Mouse (Mus musculus) myocyte (in vitro differentiated cells): ENCODE results near the gene Slc15a4. TPM values are rescaled to one million over a fixed set of nuclear protein-coding genes. Genes with fewer than 3 reads are reported as not detected.

Experiments
- H3K27me3 ChIP-seq: one replicate; pipeline ENCODE4 v1.6.1; 2011; ENCODE audit not compliant: control insufficient read depth, insufficient read depth, insufficient read length
- H3K36me3 ChIP-seq: one replicate; pipeline ENCODE4 v1.6.1; 2011; ENCODE audit not compliant: control insufficient read depth, insufficient read depth
- H3K4me2 ChIP-seq: one replicate; pipeline ENCODE4 v1.6.1; 2011; ENCODE audit warnings: low read depth, control low read depth
- H3K4me3 ChIP-seq: one replicate; pipeline ENCODE4 v1.5.1; 2011; ENCODE audit warnings: mild to moderate bottlenecking, control low read depth, moderate library complexity
- H3K79me2 ChIP-seq: one replicate; pipeline ENCODE4 v1.6.1; 2011; ENCODE audit not compliant: control insufficient read depth, insufficient read depth
- H3ac ChIP-seq: one replicate; pipeline ENCODE4 v1.6.1; 2011; ENCODE audit not compliant: control insufficient read depth, insufficient read length
- CEBPB ChIP-seq: IDR thresholded peaks from 2 replicates; pipeline ENCODE4 v1.6.1; 2011; ENCODE audit warnings: mild to moderate bottlenecking, moderate library complexity; ENCODE audit not compliant: poor library complexity, insufficient read depth, severe bottlenecking
- E2F4 ChIP-seq: IDR thresholded peaks from one replicate; pipeline ENCODE4 v1.6.1; 2011; ENCODE audit warnings: mild to moderate bottlenecking, control low read depth, moderate library complexity; ENCODE audit not compliant: insufficient read depth
- MAX ChIP-seq: IDR thresholded peaks from one replicate; pipeline ENCODE4 v1.6.1; 2011; ENCODE audit warnings: low read depth, mild to moderate bottlenecking, control low read depth
- MYOD1 ChIP-seq, 3 experiments: IDR thresholded peaks; one replicate each; pipeline ENCODE4 v1.6.1; 2011; ENCODE audit warnings: control low read depth in 2 of 3, low read depth in 2 of 3, mild to moderate bottlenecking in 2 of 3, moderate library complexity in 1 of 3; ENCODE audit not compliant: insufficient read length in 2 of 3, control insufficient read depth in 1 of 3
- MYOG ChIP-seq, 3 experiments: IDR thresholded peaks; one replicate each; pipeline ENCODE4 v1.6.1; 2011; ENCODE audit warnings: control low read depth in 2 of 3, low read depth in 2 of 3, mild to moderate bottlenecking in 2 of 3; ENCODE audit not compliant: insufficient read length in 2 of 3, control insufficient read depth in 1 of 3, insufficient read depth in 1 of 3
- POLR2A ChIP-seq: IDR thresholded peaks from one replicate; pipeline ENCODE4 v1.6.1; 2011; ENCODE audit warnings: low read depth, mild to moderate bottlenecking, control low read depth, moderate library complexity; ENCODE audit not compliant: insufficient read length
- POLR2AphosphoS2 ChIP-seq: IDR thresholded peaks from one replicate; pipeline ENCODE4 v1.6.1; 2011; ENCODE audit warnings: low read depth, control low read depth; ENCODE audit not compliant: insufficient read length
- REST ChIP-seq: IDR thresholded peaks from one replicate; pipeline ENCODE4 v1.6.1; 2011; ENCODE audit warnings: mild to moderate bottlenecking, control low read depth, moderate library complexity; ENCODE audit not compliant: insufficient read depth, insufficient read length
- SRF ChIP-seq: IDR thresholded peaks from one replicate; pipeline ENCODE4 v1.6.1; 2011; ENCODE audit warnings: low read depth; ENCODE audit not compliant: control insufficient read depth, insufficient read length
- TCF12 ChIP-seq: IDR thresholded peaks from one replicate; pipeline ENCODE4 v1.6.1; 2011; ENCODE audit warnings: mild to moderate bottlenecking, control low read depth; ENCODE audit not compliant: poor library complexity, insufficient read depth, severe bottlenecking
- TCF3 ChIP-seq: IDR thresholded peaks from one replicate; pipeline ENCODE4 v1.6.1; 2011; ENCODE audit warnings: low read depth, control low read depth; ENCODE audit not compliant: insufficient read length
- USF1 ChIP-seq: IDR thresholded peaks from one replicate; pipeline ENCODE4 v1.6.1; 2011; ENCODE audit warnings: low read depth, mild to moderate bottlenecking, control low read depth, moderate library complexity
- polyA plus RNA-seq: library from polyadenylated mRNA; unstranded; fragments of >200 nt; fragmentation: generic; extraction: Trizol; gene quantifications from one replicate; pipeline ENCODE4 v1.2.1, GENCODE M21; 2012; ENCODE audit warnings: missing spikeins

The Slc15a4 gene
- polyA plus RNA-seq, 1 experiment = 69.6 TPM

- Histone ChIP-seq H3K27me3 (no peaks in the 10 kb centered on the region), H3K4me2 (peak overlapping the region; percentile 53), H3K79me2 (peaks cover 46% of the 10 kb centered on the region), H3K4me3 (peak overlapping the region; percentile 47), H3K36me3 (no peaks in the 10 kb centered on the region), H3ac (peak overlapping the region; percentile 93)
- TF ChIP-seq MYOG (IDR thresholded peaks at IDR 0.05; ENCODE audit: control insufficient read depth in 1 of 3, insufficient read depth in 1 of 3, insufficient read length in 2 of 3, low read depth in 2 of 3) = peak in 1 of 3 experiments; percentile 4
- TF ChIP-seq MAX = no peak
- TF ChIP-seq E2F4 = peak; percentile 36
- peak; percentile 86 for TF ChIP-seq POLR2AphosphoS2
- TF ChIP-seq TCF3 = no peak
- TF ChIP-seq CEBPB = no peak
- peak in 1 of 3 experiments; percentile 21 for TF ChIP-seq MYOD1 (IDR thresholded peaks at IDR 0.05; ENCODE audit: control insufficient read depth in 1 of 3, insufficient read length in 2 of 3, low read depth in 2 of 3)
- no peak for TF ChIP-seq TCF12
- TF ChIP-seq SRF = no peak
- TF ChIP-seq POLR2A = peak; percentile 94
- TF ChIP-seq REST = no peak
- TF ChIP-seq USF1 = no peak
Observed at GRCm38 (mm10) chr5:127616884-127617635, 15.6 kb downstream of the Slc15a4 start.

GRCm38 (mm10) chr5:127616151-127616550, 16.5 kb downstream of the Slc15a4 start:
- H3K4me2 ChIP-seq = peak overlapping the region; percentile 98
- H3K27me3 ChIP-seq = no peaks in the 10 kb centered on the region
- peak overlapping the region; percentile 93 for H3ac ChIP-seq
- no peaks in the 10 kb centered on the region for H3K36me3 ChIP-seq
- TF ChIP-seq USF1 (no peak), MAX (no peak), TCF12 (no peak), CEBPB (no peak), TCF3 (no peak), MYOG (IDR thresholded peaks at IDR 0.05; ENCODE audit: control insufficient read depth in 1 of 3, insufficient read depth in 1 of 3, insufficient read length in 2 of 3, low read depth in 2 of 3) (no peak), MYOD1 (IDR thresholded peaks at IDR 0.05; ENCODE audit: control insufficient read depth in 1 of 3, insufficient read length in 2 of 3, low read depth in 2 of 3) (no peak), POLR2AphosphoS2 (no peak), SRF (no peak), E2F4 (no peak), REST (no peak), POLR2A (no peak)
- H3K4me3 ChIP-seq = peak overlapping the region; percentile 47
- H3K79me2 ChIP-seq = peaks cover 55% of the 10 kb centered on the region

- Histone ChIP-seq H3K36me3 (no peaks in the 10 kb centered on the region), H3K79me2 (peaks cover 62% of the 10 kb centered on the region), H3K4me3 (peak overlapping the region; percentile 47), H3K27me3 (no peaks in the 10 kb centered on the region), H3K4me2 (peak overlapping the region; percentile 98), H3ac (peak overlapping the region; percentile 93)
- TF ChIP-seq MYOD1 (IDR thresholded peaks at IDR 0.05; ENCODE audit: control insufficient read depth in 1 of 3, insufficient read length in 2 of 3, low read depth in 2 of 3) (no peak), USF1 (no peak), POLR2A (no peak), CEBPB (no peak), TCF3 (no peak), REST (no peak), E2F4 (no peak), MYOG (IDR thresholded peaks at IDR 0.05; ENCODE audit: control insufficient read depth in 1 of 3, insufficient read depth in 1 of 3, insufficient read length in 2 of 3, low read depth in 2 of 3) (no peak), MAX (no peak)
Observed at GRCm38 (mm10) chr5:127615459-127615858, 17.2 kb downstream of the Slc15a4 start.

GRCm38 (mm10) chr5:127612397-127612796, 20.3 kb downstream of the Slc15a4 start:
- Histone ChIP-seq H3K4me3 (no peak overlapping the region), H3K4me2 (no peak overlapping the region), H3ac (no peak overlapping the region), H3K79me2 (peaks cover 89% of the 10 kb centered on the region), H3K27me3 (no peaks in the 10 kb centered on the region), H3K36me3 (no peaks in the 10 kb centered on the region)
- no peak for TF ChIP-seq REST
- no peak for TF ChIP-seq TCF12
- TF ChIP-seq E2F4 = no peak
- no peak for TF ChIP-seq USF1
- TF ChIP-seq POLR2AphosphoS2 = no peak
- no peak for TF ChIP-seq MAX
- no peak for TF ChIP-seq SRF
- no peak for TF ChIP-seq POLR2A
- no peak for TF ChIP-seq MYOD1 (IDR thresholded peaks at IDR 0.05; ENCODE audit: control insufficient read depth in 1 of 3, insufficient read length in 2 of 3, low read depth in 2 of 3)
- TF ChIP-seq TCF3 = no peak
- TF ChIP-seq MYOG (IDR thresholded peaks at IDR 0.05; ENCODE audit: control insufficient read depth in 1 of 3, insufficient read depth in 1 of 3, insufficient read length in 2 of 3, low read depth in 2 of 3) = no peak
- TF ChIP-seq CEBPB = no peak
